In the genomic region with DNA sequence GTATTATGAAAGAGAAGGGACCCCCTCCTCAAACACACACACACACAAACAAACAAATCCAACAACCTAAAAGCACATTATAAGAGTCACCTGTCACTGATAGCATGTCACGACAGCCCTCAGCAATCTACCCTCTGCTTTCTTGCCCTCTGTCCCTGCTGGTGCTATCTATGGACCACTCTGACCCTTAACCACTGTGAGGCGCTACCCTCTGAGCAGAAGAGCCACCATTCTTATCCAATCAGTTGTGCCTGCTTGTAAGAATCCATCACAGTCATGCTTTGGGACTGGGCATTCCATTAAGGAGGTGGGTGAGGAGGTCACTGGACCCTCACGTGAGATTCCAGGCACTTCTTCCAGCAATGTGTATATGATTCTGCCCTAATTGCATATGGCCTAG, we compare ENCODE assay signal across 12 mouse cellular contexts.
A peak's percentile ranks its signal among the peaks of the same experiment; 100 is the strongest.
DNase-seq lines count a peak whose midpoint lies in the region; ATAC-seq and TF ChIP-seq lines count a peak whose summit lies in the region.
"Had no signal": no experiment of that assay in that cellular context is flagged by ENCODE, and none has a peak within 500 bp of the region (broad histone marks: within the 10 kb centered on the region; RNA-seq: fewer than 3 reads in every experiment).

No protein-coding gene starts in this region.

- no peaks in the 10 kb centered on the region for H3K79me2 ChIP-seq in liver, adult 2 months (ENCODE audit: control insufficient read depth, insufficient read depth, low read length)

- no peak for ATAC-seq in cerebellum, adult (ENCODE audit: insufficient number of reproducible peaks, low FRiP score, low TSS enrichment)
- ATAC-seq in megakaryocyte-erythroid progenitor cell, adult 5-6 weeks (replicated peaks; ENCODE audit: low FRiP score, low TSS enrichment, poor library complexity, severe bottlenecking), result 0 out of 2 replicates have a peak, but pooled peaks have one; percentile 39
- no peak for ATAC-seq in activated CD4-positive, CD25-positive, alpha-beta regulatory T cell, adult 4 months

- H3K4me3 ChIP-seq in liver, adult 2 months (ENCODE audit: insufficient read depth, low read depth, low read length), result no peak overlapping the region
- no peak overlapping the region for H3K4me3 ChIP-seq in brown adipose tissue, adult 24 weeks (ENCODE audit: insufficient read depth, low read depth, low read length)
- H3K4me3 ChIP-seq: embryonic facial prominence, embryonic 13.5 days; forebrain, embryonic 13.5 days; heart, embryonic 15.5 days; hindbrain, embryonic 15.5 days had no signal

- no peaks in the 10 kb centered on the region for H3K27me3 ChIP-seq in liver, adult 2 months (ENCODE audit: control insufficient read depth, insufficient read depth, low read length)
- H3K27me3 ChIP-seq: embryonic facial prominence, embryonic 13.5 days; forebrain, embryonic 13.5 days; heart, embryonic 15.5 days; hindbrain, embryonic 15.5 days had no signal

- H3K4me1 ChIP-seq in liver, adult 2 months (ENCODE audit: control insufficient read depth, insufficient read depth, low read length), result peaks cover 35% of the 10 kb centered on the region
- peaks cover 18% of the 10 kb centered on the region for H3K4me1 ChIP-seq in brown adipose tissue, adult 24 weeks (ENCODE audit: control insufficient read depth, insufficient read depth, insufficient read length, low read length)

- no peaks in the 10 kb centered on the region for H3K36me3 ChIP-seq in liver, adult 2 months (ENCODE audit: control insufficient read depth, insufficient read depth, low read length)
- H3K36me3 ChIP-seq: embryonic facial prominence, embryonic 13.5 days; heart, embryonic 15.5 days; hindbrain, embryonic 15.5 days had no signal

- 72% methylated on average over 3 of the region's 3 CpGs for WGBS in liver, adult 2 months

- TF ChIP-seq POLR2A in liver, adult 2 months (IDR thresholded peaks at IDR 0.05; ENCODE audit: extremely low read depth, insufficient read depth, low read length), result no peak

- TF ChIP-seq CTCF in liver, adult 2 months (IDR thresholded peaks at IDR 0.05; ENCODE audit: low read depth, low read length), result no peak

- DNase-seq in cerebellum, postnatal 10 days, result peak; percentile 47 to 58
- DNase-seq in liver, adult 2 months (ENCODE audit: extremely low read depth, low read depth, low spot score), result no peak
- DNase-seq in liver, result no peak
- DNase-seq in right cerebral cortex, postnatal 25 days, result no peak

- peak overlapping the region; percentile 42 for H3K27ac ChIP-seq in liver, adult 2 months (replicated peaks; ENCODE audit: insufficient read depth, low read depth, low read length)
- H3K27ac ChIP-seq in brown adipose tissue, adult 24 weeks (replicated peaks; ENCODE audit: low read depth, low read length), result peak overlapping the region; percentile 74
- H3K27ac ChIP-seq: embryonic facial prominence, embryonic 13.5 days; forebrain, embryonic 13.5 days; heart, embryonic 15.5 days; hindbrain, embryonic 15.5 days had no signal

- no peak overlapping the region for H3K9ac ChIP-seq in liver, adult 2 months (ENCODE audit: low read depth, low read length)
- H3K9ac ChIP-seq: embryonic facial prominence, embryonic 13.5 days; forebrain, embryonic 13.5 days; heart, embryonic 15.5 days; hindbrain, embryonic 15.5 days had no signal

Comparison
In these comparisons a context has a peak if more than half of its experiments do, and no peak if none do; other contexts are left out.
1. DNase-seq: peak in cerebellum, postnatal 10 days (2 of 2); none in liver, adult 2 months (single experiment), liver (single experiment) and right cerebral cortex, postnatal 25 days (single experiment).